Mouse (Mus musculus) 3134 (cell line): ENCODE measurements at regions not wholly inside any gene's neighbourhood (a gene's known extent, or its start where the extent isn't known, plus 50 kb on each side); places are given as distances from the start of the nearest gene placed in this dataset.
A peak's percentile ranks its signal among the peaks of the same experiment; 100 is the strongest.

Experiments used
- DNase-seq: peaks from one replicate; pipeline ENCODE4 v3.0.0-alpha.2; 2011; ENCODE audit warnings: low spot score; ENCODE audit not compliant: insufficient read length; ENCODE audit errors: extremely low read depth

- no peak for DNase-seq
Measured at GRCm38 (mm10) chr1:189993221-189993620, 71.1 kb upstream of the Smyd2 start.

- DNase-seq = no peak
Measured at GRCm38 (mm10) chr1:189991089-189991488, 68.9 kb upstream of the Smyd2 start.

GRCm38 (mm10) chr1:189990046-189990622, 68.0 kb upstream of the Smyd2 start:
- DNase-seq = no peak

GRCm38 (mm10) chr1:189989376-189989775, 67.2 kb upstream of the Smyd2 start:
- DNase-seq = no peak

- DNase-seq = no peak
Measured at GRCm38 (mm10) chr1:189988864-189989263, 66.7 kb upstream of the Smyd2 start.

GRCm38 (mm10) chr1:189985516-189986205, 63.5 kb upstream of the Smyd2 start:
- DNase-seq = no peak

GRCm38 (mm10) chr1:189978244-189978643, 56.1 kb upstream of the Smyd2 start:
- DNase-seq = no peak

GRCm38 (mm10) chr1:189975660-189976059, 53.5 kb upstream of the Smyd2 start:
- no peak for DNase-seq

- DNase-seq = peak; percentile 54
Measured at GRCm38 (mm10) chr1:189972790-189973406, 50.7 kb upstream of the Smyd2 start.
